Mouse (Mus musculus): ENCODE results near the gene Tagap. TPM values are rescaled to one million over a fixed set of nuclear protein-coding genes. Genes with fewer than 3 reads are reported as not detected.

The Tagap gene
- 0.91 and 1.8 TPM in 2 replicates for polyA plus RNA-seq (2012; rRNA removed)

GRCm38 (mm10) chr17:7925413-7926160 lies at the start of gene Tagap:
Tagap (plus strand) TSS chr17:7926000.
- TF ChIP-seq POLR2A (IDR thresholded peaks at IDR 0.05; ENCODE audit: low read depth, low read length) (no peak), CTCF (conservative IDR thresholded peaks at IDR 0.05; ENCODE audit: insufficient read depth, insufficient read length, low read depth, low read length) (no peak)
- H3K4me3 ChIP-seq (ENCODE audit: insufficient read depth, low read depth, low read length) = peak within 1 kb of the TSS; percentile 26; the same call in 1 of the 2 replicates
- 24% methylated on average over 13 of the region's 13 CpGs for WGBS
- no peaks in the 10 kb centered on the region for H3K36me3 ChIP-seq (ENCODE audit: control insufficient read depth, insufficient read depth, low read length)
- peak; percentile 24 for DNase-seq
- no peak within 1 kb of the TSS for H3K27ac ChIP-seq (ENCODE audit: insufficient read depth, low read depth, low read length)
- no peaks in the 10 kb centered on the region for H3K27me3 ChIP-seq (replicated peaks; ENCODE audit: control insufficient read depth, insufficient read depth, low read length)
- H3K4me1 ChIP-seq (ENCODE audit: control insufficient read depth, insufficient read depth, low read length) = peaks cover 4% of the 10 kb centered on the region; the same call in 1 of the 2 replicates

GRCm38 (mm10) chr17:7876541-7876940 lies 49.3 kb upstream of the Tagap start:
- no peak for DNase-seq
- Histone ChIP-seq H3K27me3 (replicated peaks; ENCODE audit: control insufficient read depth, insufficient read depth, low read length) (no peaks in the 10 kb centered on the region), H3K36me3 (ENCODE audit: control insufficient read depth, insufficient read depth, low read length) (no peaks in the 10 kb centered on the region), H3K4me1 (ENCODE audit: control insufficient read depth, insufficient read depth, low read length) (0 out of 2 replicates have a peak, but pooled peaks cover 4% of the 10 kb centered on the region), H3K4me3 (ENCODE audit: insufficient read depth, low read depth, low read length) (no peak overlapping the region), H3K27ac (ENCODE audit: insufficient read depth, low read depth, low read length) (no peak overlapping the region)
- no peak for TF ChIP-seq CTCF (conservative IDR thresholded peaks at IDR 0.05; ENCODE audit: insufficient read depth, insufficient read length, low read depth, low read length)
- no peak for TF ChIP-seq POLR2A (IDR thresholded peaks at IDR 0.05; ENCODE audit: low read depth, low read length)
- 86% methylated on average over 13 of the region's 13 CpGs for WGBS

GRCm38 (mm10) chr17:7877191-7877764 lies 48.5 kb upstream of the Tagap start:
- 0 out of 2 replicates have a peak, but pooled peaks cover 4% of the 10 kb centered on the region for H3K4me1 ChIP-seq (ENCODE audit: control insufficient read depth, insufficient read depth, low read length)
- TF ChIP-seq POLR2A (IDR thresholded peaks at IDR 0.05; ENCODE audit: low read depth, low read length) = no peak
- TF ChIP-seq CTCF (conservative IDR thresholded peaks at IDR 0.05; ENCODE audit: insufficient read depth, insufficient read length, low read depth, low read length) = no peak
- 61% methylated on average over 7 of the region's 7 CpGs for whole genome bisulfite sequencing
- no peak overlapping the region for H3K4me3 ChIP-seq (ENCODE audit: insufficient read depth, low read depth, low read length)
- no peaks in the 10 kb centered on the region for H3K36me3 ChIP-seq (ENCODE audit: control insufficient read depth, insufficient read depth, low read length)
- H3K27ac ChIP-seq (ENCODE audit: insufficient read depth, low read depth, low read length) = no peak overlapping the region
- no peak for DNase-seq
- H3K27me3 ChIP-seq (replicated peaks; ENCODE audit: control insufficient read depth, insufficient read depth, low read length) = no peaks in the 10 kb centered on the region

- H3K36me3 ChIP-seq (ENCODE audit: control insufficient read depth, insufficient read depth, low read length) = no peaks in the 10 kb centered on the region
- 39% methylated on average over 2 of the region's 2 CpGs for WGBS
- DNase-seq = no peak
- no peak overlapping the region for H3K4me3 ChIP-seq (ENCODE audit: insufficient read depth, low read depth, low read length)
- H3K27ac ChIP-seq (ENCODE audit: insufficient read depth, low read depth, low read length) = no peak overlapping the region
- H3K27me3 ChIP-seq (replicated peaks; ENCODE audit: control insufficient read depth, insufficient read depth, low read length) = no peaks in the 10 kb centered on the region
- TF ChIP-seq CTCF (conservative IDR thresholded peaks at IDR 0.05; ENCODE audit: insufficient read depth, insufficient read length, low read depth, low read length) = no peak
- TF ChIP-seq POLR2A (IDR thresholded peaks at IDR 0.05; ENCODE audit: low read depth, low read length) = no peak
- H3K4me1 ChIP-seq (ENCODE audit: control insufficient read depth, insufficient read depth, low read length) = 0 out of 2 replicates have a peak, but pooled peaks cover 4% of the 10 kb centered on the region
Measured at GRCm38 (mm10) chr17:7877878-7878277, 47.9 kb upstream of the Tagap start.

GRCm38 (mm10) chr17:7879529-7879928 lies 46.3 kb upstream of the Tagap start:
- Histone ChIP-seq H3K27ac (ENCODE audit: insufficient read depth, low read depth, low read length) (no peak overlapping the region), H3K27me3 (replicated peaks; ENCODE audit: control insufficient read depth, insufficient read depth, low read length) (no peaks in the 10 kb centered on the region), H3K4me1 (ENCODE audit: control insufficient read depth, insufficient read depth, low read length) (0 out of 2 replicates have a peak, but pooled peaks cover 4% of the 10 kb centered on the region), H3K4me3 (ENCODE audit: insufficient read depth, low read depth, low read length) (no peak overlapping the region), H3K36me3 (ENCODE audit: control insufficient read depth, insufficient read depth, low read length) (no peaks in the 10 kb centered on the region)
- TF ChIP-seq CTCF (conservative IDR thresholded peaks at IDR 0.05; ENCODE audit: insufficient read depth, insufficient read length, low read depth, low read length) = no peak
- no peak for TF ChIP-seq POLR2A (IDR thresholded peaks at IDR 0.05; ENCODE audit: low read depth, low read length)
- no peak for DNase-seq
- 81% methylated on average over 4 of the region's 4 CpGs for WGBS

GRCm38 (mm10) chr17:7883126-7883525 lies 42.7 kb upstream of the Tagap start:
- TF ChIP-seq POLR2A (IDR thresholded peaks at IDR 0.05; ENCODE audit: low read depth, low read length) (no peak), CTCF (conservative IDR thresholded peaks at IDR 0.05; ENCODE audit: insufficient read depth, insufficient read length, low read depth, low read length) (no peak)
- WGBS = 91% methylated on average over 11 of the region's 11 CpGs

GRCm38 (mm10) chr17:7884606-7885005 lies 41.2 kb upstream of the Tagap start:
- H3K4me3 ChIP-seq (ENCODE audit: insufficient read depth, low read depth, low read length) = no peak overlapping the region
- H3K27ac ChIP-seq (ENCODE audit: insufficient read depth, low read depth, low read length) = no peak overlapping the region
- no peaks in the 10 kb centered on the region for H3K36me3 ChIP-seq (ENCODE audit: control insufficient read depth, insufficient read depth, low read length)
- H3K27me3 ChIP-seq (replicated peaks; ENCODE audit: control insufficient read depth, insufficient read depth, low read length) = no peaks in the 10 kb centered on the region
- WGBS = 81% methylated on average over 10 of the region's 10 CpGs
- TF ChIP-seq POLR2A (IDR thresholded peaks at IDR 0.05; ENCODE audit: low read depth, low read length) (no peak), CTCF (conservative IDR thresholded peaks at IDR 0.05; ENCODE audit: insufficient read depth, insufficient read length, low read depth, low read length) (no peak)
- H3K4me1 ChIP-seq (ENCODE audit: control insufficient read depth, insufficient read depth, low read length) = no peaks in the 10 kb centered on the region
- DNase-seq = no peak

More at GRCm38 (mm10) chr17:7883126-7883525, 42.7 kb upstream of the Tagap start:
- H3K27me3 ChIP-seq (replicated peaks; ENCODE audit: control insufficient read depth, insufficient read depth, low read length) = no peaks in the 10 kb centered on the region
- H3K27ac ChIP-seq (ENCODE audit: insufficient read depth, low read depth, low read length) = no peak overlapping the region
- no peaks in the 10 kb centered on the region for H3K4me1 ChIP-seq (ENCODE audit: control insufficient read depth, insufficient read depth, low read length)
- H3K36me3 ChIP-seq (ENCODE audit: control insufficient read depth, insufficient read depth, low read length) = no peaks in the 10 kb centered on the region
- H3K4me3 ChIP-seq (ENCODE audit: insufficient read depth, low read depth, low read length) = no peak overlapping the region
- no peak for DNase-seq
